Mouse (Mus musculus) kidney, adult 2 months (tissue): ENCODE measurements around the gene Hp1bp3.

ENCODE experiments used
- CTCF ChIP-seq: fragments of 200-500 bp; conservative IDR thresholded peaks from 2 replicates; pipeline ENCODE4 v1.5.1; 2011; ENCODE audit warnings: low read depth, mild to moderate bottlenecking, control low read depth, low read length, moderate library complexity, mixed read lengths; ENCODE audit not compliant: insufficient read depth, insufficient read length
- POLR2A ChIP-seq: fragments of 200-500 bp; IDR thresholded peaks from one replicate; pipeline ENCODE4 v1.6.1; 2011; ENCODE audit warnings: low read depth, low read length, control low read depth

DNA sequence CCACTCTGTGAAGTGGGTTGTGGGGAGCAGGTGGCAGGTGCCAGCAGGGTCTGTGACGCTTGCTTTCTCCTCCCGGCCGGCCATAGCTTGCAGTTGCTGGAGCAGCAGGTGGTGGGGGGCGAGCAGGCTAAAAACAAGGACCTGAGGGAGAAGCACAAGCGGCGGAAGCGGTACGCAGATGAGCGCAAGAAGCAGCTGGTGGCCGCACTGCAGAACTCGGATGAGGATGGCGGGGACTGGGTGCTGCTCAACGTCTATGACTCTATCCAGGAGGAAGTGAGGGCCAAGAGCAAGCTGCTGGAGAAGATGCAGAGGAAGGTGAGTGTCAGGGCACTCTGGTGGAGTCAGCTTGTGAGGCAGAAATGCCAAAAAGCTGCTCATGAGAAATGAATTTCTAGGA, 75.9 kb downstream of the Hp1bp3 start:
- TF ChIP-seq CTCF (no peak), POLR2A (no peak)
